Mouse (Mus musculus): ENCODE measurements around the gene Itsn2. TPM values are rescaled to one million over a fixed set of nuclear protein-coding genes. Genes with fewer than 3 reads are reported as not detected.

The Itsn2 gene
- polyA plus RNA-seq, 1 experiment from 2014 or later = 26.9 TPM

DNA sequence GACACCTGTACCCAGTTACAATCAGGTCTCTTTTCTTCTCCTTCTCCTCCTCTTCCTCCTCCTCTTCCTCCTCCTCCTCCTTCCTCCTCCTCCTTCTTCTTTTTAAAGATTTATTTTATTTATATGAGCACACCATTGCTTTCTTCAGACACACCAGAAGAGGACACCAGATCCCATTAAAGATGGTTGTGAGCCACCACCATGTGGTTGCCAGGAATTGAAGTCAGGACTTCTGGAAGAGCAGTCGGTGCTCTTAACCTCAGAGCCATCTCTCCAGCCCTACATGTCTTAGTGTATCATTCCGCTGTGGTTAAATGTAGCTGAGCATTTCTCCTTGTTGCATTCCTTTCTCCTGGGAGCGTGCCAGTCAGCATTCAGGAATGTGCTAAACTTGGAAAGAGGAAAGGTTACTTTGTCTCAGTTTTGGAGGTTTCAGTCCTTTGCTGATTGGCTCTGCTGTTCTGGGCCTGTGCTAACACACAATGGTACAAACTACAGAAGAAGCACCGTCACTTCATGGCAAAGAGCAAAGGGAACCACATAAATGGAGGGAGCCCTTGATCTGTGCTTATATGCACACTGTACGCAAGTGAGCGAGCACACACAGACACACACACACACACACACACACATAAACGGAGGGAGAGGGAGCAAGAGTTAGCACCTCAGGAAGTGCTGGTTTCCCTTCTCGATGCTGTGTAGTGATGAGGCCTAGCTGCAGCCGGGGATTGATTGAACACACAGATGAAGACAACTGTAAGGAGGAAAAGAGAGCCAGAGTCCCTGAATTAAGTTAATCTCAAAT, 33.8 kb upstream of the Itsn2 start:
- no peaks in the 10 kb centered on the region for H3K27me3 ChIP-seq (ENCODE audit: control insufficient read depth, insufficient read depth, low read length)

DNA sequence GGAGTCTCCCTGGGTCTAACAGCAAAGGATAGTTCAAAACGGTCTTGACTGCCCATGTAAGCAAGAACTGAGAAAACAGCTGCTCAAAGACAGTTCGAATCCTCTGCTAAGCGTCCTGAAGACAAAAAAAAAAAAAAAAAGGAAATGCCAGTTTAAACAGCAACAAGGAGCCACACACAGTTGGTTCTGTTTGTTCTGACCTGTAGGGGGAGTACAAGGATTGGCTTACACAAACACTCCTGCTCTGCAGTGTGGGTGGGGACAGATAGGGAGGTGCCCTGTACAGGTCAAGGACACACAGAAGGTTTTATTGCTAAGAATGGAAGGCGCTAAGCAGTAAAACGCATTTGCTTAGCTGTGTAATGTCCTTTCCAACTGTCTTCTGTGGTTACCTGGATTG, 20.6 kb upstream of the Itsn2 start:
- DNase-seq (ENCODE audit: low spot score) (peak; percentile 58), ATAC-seq (ENCODE audit: low FRiP score, low TSS enrichment) (peak; percentile 87)
- 24% methylated on average over 5 of the region's 5 CpGs for WGBS

More for the DNA sequence above, 33.8 kb upstream of the Itsn2 start:
- Histone ChIP-seq H3K9me3 (ENCODE audit: control insufficient read depth, low read length) (no peaks in the 10 kb centered on the region), H3K36me3 (ENCODE audit: control insufficient read depth, insufficient read depth, low read length) (no peaks in the 10 kb centered on the region), H3K9ac (ENCODE audit: low read length) (no peak overlapping the region), H3K4me1 (replicated peaks; ENCODE audit: control insufficient read depth, insufficient read depth) (no peaks in the 10 kb centered on the region), H3K4me2 (replicated peaks; ENCODE audit: low read depth) (no peak overlapping the region), H3K4me3 (ENCODE audit: low read depth, low read length) (no peak overlapping the region), H3K27ac (replicated peaks) (no peak overlapping the region)
- DNase-seq (ENCODE audit: low spot score) = peak; percentile 28
- no peak for TF ChIP-seq EP300 (optimal IDR thresholded peaks at IDR 0.05)
- 0 out of 2 replicates have a peak, but pooled peaks have one; percentile 11 for TF ChIP-seq CTCF (IDR thresholded peaks at IDR 0.05; ENCODE audit: low read depth)
- whole genome bisulfite sequencing = 54% methylated on average over 9 of the region's 9 CpGs
- ATAC-seq (ENCODE audit: low FRiP score, low TSS enrichment) = no peak

DNA sequence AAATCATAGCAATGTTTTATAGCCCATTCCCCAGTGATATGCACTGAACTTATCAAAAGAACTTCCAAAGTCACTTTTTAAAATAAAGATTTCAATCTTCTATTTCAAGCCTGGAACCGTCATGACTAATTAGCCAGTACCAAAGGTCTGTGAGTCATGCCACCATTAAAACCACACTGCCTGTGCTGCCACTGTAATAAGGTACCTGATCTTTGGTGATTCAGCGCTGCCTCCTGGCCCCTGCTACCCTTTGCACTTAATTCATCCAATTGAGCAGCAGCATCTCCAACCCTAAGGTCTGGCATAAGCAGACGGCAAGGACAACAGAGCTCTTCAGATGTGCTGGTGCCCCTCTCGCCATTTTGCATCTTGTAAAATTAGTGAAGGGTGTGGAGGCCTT, 18.4 kb upstream of the Itsn2 start:
- 76% methylated on average over 4 of the region's 4 CpGs for WGBS
- no peaks in the 10 kb centered on the region for H3K27me3 ChIP-seq (ENCODE audit: control insufficient read depth, insufficient read depth, low read length)
- H3K9me3 ChIP-seq (ENCODE audit: control insufficient read depth, low read length) = no peaks in the 10 kb centered on the region
- DNase-seq (ENCODE audit: low spot score) (no peak), ATAC-seq (ENCODE audit: low FRiP score, low TSS enrichment) (no peak)
- H3K27ac ChIP-seq (replicated peaks) = no peak overlapping the region
- no peak for TF ChIP-seq EP300 (optimal IDR thresholded peaks at IDR 0.05)
- TF ChIP-seq CTCF (IDR thresholded peaks at IDR 0.05; ENCODE audit: low read depth) = no peak
- H3K9ac ChIP-seq (ENCODE audit: low read length) = no peak overlapping the region
- no peaks in the 10 kb centered on the region for H3K36me3 ChIP-seq (ENCODE audit: control insufficient read depth, insufficient read depth, low read length)
- H3K4me2 ChIP-seq (replicated peaks; ENCODE audit: low read depth) = no peak overlapping the region
- H3K4me1 ChIP-seq (replicated peaks; ENCODE audit: control insufficient read depth, insufficient read depth) = no peaks in the 10 kb centered on the region
- no peak overlapping the region for H3K4me3 ChIP-seq (ENCODE audit: low read depth, low read length)

More for the DNA sequence above, 20.6 kb upstream of the Itsn2 start:
- Histone ChIP-seq H3K9me3 (ENCODE audit: control insufficient read depth, low read length) (no peaks in the 10 kb centered on the region), H3K27ac (replicated peaks) (no peak overlapping the region), H3K27me3 (ENCODE audit: control insufficient read depth, insufficient read depth, low read length) (no peaks in the 10 kb centered on the region), H3K36me3 (ENCODE audit: control insufficient read depth, insufficient read depth, low read length) (no peaks in the 10 kb centered on the region), H3K4me2 (replicated peaks; ENCODE audit: low read depth) (no peak overlapping the region), H3K9ac (ENCODE audit: low read length) (no peak overlapping the region), H3K4me3 (ENCODE audit: low read depth, low read length) (no peak overlapping the region), H3K4me1 (replicated peaks; ENCODE audit: control insufficient read depth, insufficient read depth) (no peaks in the 10 kb centered on the region)
- TF ChIP-seq EP300 (optimal IDR thresholded peaks at IDR 0.05) (no peak), CTCF (IDR thresholded peaks at IDR 0.05; ENCODE audit: low read depth) (peak; percentile 83)

DNA sequence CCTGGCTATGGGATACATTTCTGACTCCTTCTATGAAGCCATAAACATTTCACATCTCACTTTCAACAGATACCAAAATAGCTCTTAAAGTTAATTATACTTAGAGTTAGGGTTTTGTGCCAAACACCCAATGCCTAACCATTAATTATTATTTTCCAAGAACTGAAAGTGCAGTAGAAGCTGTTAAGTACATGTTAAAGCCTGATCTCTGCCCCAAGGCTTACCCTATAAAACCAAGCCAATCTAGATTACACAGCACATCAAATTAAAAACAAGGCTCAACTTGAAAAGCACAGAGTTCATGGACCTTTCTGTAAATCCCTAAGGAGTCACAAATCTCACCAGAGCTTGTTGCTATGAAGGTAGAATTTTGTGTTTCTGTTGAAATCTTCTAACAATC, 10.1 kb upstream of the Itsn2 start:
- Histone ChIP-seq H3K9ac (ENCODE audit: low read length) (no peak overlapping the region), H3K9me3 (ENCODE audit: control insufficient read depth, low read length) (no peaks in the 10 kb centered on the region), H3K36me3 (ENCODE audit: control insufficient read depth, insufficient read depth, low read length) (no peaks in the 10 kb centered on the region), H3K4me1 (replicated peaks; ENCODE audit: control insufficient read depth, insufficient read depth) (no peaks in the 10 kb centered on the region), H3K4me3 (ENCODE audit: low read depth, low read length) (no peak overlapping the region), H3K27ac (replicated peaks) (no peak overlapping the region), H3K4me2 (replicated peaks; ENCODE audit: low read depth) (no peak overlapping the region), H3K27me3 (ENCODE audit: control insufficient read depth, insufficient read depth, low read length) (no peaks in the 10 kb centered on the region)
- TF ChIP-seq EP300 (optimal IDR thresholded peaks at IDR 0.05) = no peak
- no peak for TF ChIP-seq CTCF (IDR thresholded peaks at IDR 0.05; ENCODE audit: low read depth)
- no peak for DNase-seq (ENCODE audit: low spot score)
- ATAC-seq (ENCODE audit: low FRiP score, low TSS enrichment) = no peak

DNA sequence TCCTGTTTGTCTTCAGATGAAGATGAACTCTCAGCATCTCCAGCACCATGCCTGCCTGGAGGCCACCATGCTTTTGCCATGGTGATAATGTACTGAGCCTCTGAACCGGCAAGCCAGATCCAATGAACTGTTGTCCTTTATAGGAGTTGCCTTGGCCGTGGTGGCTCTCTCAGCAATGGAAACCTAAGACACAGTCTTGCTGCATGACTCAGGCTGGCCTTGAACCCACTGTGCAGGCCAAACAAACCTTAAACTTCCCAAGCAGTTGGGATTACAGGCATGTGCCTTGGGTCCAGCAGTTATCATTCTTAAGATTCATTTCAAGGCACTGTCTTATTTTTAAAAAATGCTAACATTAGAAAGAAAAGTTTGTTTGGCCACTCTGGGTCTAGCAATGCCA, 4.6 kb upstream of the Itsn2 start:
- Histone ChIP-seq H3K4me2 (replicated peaks; ENCODE audit: low read depth) (no peak overlapping the region), H3K27ac (replicated peaks) (no peak overlapping the region), H3K27me3 (ENCODE audit: control insufficient read depth, insufficient read depth, low read length) (no peaks in the 10 kb centered on the region), H3K9me3 (ENCODE audit: control insufficient read depth, low read length) (no peaks in the 10 kb centered on the region), H3K4me3 (ENCODE audit: low read depth, low read length) (no peak overlapping the region), H3K4me1 (replicated peaks; ENCODE audit: control insufficient read depth, insufficient read depth) (no peaks in the 10 kb centered on the region), H3K36me3 (ENCODE audit: control insufficient read depth, insufficient read depth, low read length) (no peaks in the 10 kb centered on the region), H3K9ac (ENCODE audit: low read length) (no peak overlapping the region)
- TF ChIP-seq CTCF (IDR thresholded peaks at IDR 0.05; ENCODE audit: low read depth) = no peak
- TF ChIP-seq EP300 (optimal IDR thresholded peaks at IDR 0.05) = no peak
- whole genome bisulfite sequencing = 83% methylated on average over 2 of the region's 2 CpGs
- no peak for DNase-seq (ENCODE audit: low spot score)
- no peak for ATAC-seq (ENCODE audit: low FRiP score, low TSS enrichment)

DNA sequence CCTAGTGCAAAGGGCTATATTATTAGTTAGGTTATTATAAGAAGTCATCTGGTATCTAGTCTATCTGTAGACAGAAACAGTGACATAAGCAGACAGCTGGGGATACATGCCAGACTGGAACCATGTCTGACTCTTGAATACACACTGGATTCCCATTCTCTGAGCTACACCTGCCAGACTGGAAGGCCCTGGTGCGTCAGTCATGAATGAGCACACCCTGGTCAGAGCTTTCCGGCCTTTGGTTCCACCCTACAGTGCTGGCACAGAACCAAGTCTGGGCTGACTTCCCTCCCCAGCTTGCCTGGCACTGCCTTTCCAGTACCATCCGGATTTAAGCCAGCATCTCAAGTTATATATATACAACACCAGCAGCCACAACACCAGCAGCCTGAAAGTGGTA, 3.8 kb upstream of the Itsn2 start:
- TF ChIP-seq EP300 (optimal IDR thresholded peaks at IDR 0.05) (no peak), CTCF (IDR thresholded peaks at IDR 0.05; ENCODE audit: low read depth) (no peak)
- Histone ChIP-seq H3K4me3 (ENCODE audit: low read depth, low read length) (no peak overlapping the region), H3K9ac (ENCODE audit: low read length) (no peak overlapping the region), H3K9me3 (ENCODE audit: control insufficient read depth, low read length) (no peaks in the 10 kb centered on the region), H3K4me2 (replicated peaks; ENCODE audit: low read depth) (no peak overlapping the region), H3K36me3 (ENCODE audit: control insufficient read depth, insufficient read depth, low read length) (no peaks in the 10 kb centered on the region), H3K4me1 (replicated peaks; ENCODE audit: control insufficient read depth, insufficient read depth) (no peaks in the 10 kb centered on the region), H3K27ac (replicated peaks) (0 out of 2 replicates have a peak overlapping the region, but pooled peaks have one; percentile 24), H3K27me3 (ENCODE audit: control insufficient read depth, insufficient read depth, low read length) (no peaks in the 10 kb centered on the region)
- DNase-seq (ENCODE audit: low spot score) = peak; percentile 92
- WGBS = 53% methylated on average over 3 of the region's 3 CpGs
- ATAC-seq (ENCODE audit: low FRiP score, low TSS enrichment) = peak; percentile 93

Data from stomach, postnatal 0 days (tissue).